Comparison of ENCODE assay signal across 8 mouse cellular contexts in genomic region chr13:24936772-24937107, GRCm38 (mm10). TPM values are rescaled to one million over a fixed set of nuclear protein-coding genes. Genes with fewer than 3 reads are reported as not detected.
A peak's percentile ranks its signal among the peaks of the same experiment; 100 is the strongest.
DNase-seq lines count a peak whose midpoint lies in the region; ATAC-seq and TF ChIP-seq lines count a peak whose summit lies in the region.

No protein-coding gene starts in this region.

- no peaks in the 10 kb centered on the region for H3K79me2 ChIP-seq in heart, adult 2 months (replicated peaks; ENCODE audit: control insufficient read depth, insufficient read depth, low read length)

- peaks cover 3% of the 10 kb centered on the region; the same call in 1 of the 2 replicates for H3K36me3 ChIP-seq in heart, adult 2 months (ENCODE audit: control insufficient read depth, insufficient read depth, low read length)
- no peaks in the 10 kb centered on the region for H3K36me3 ChIP-seq in forebrain, embryonic 12.5 days (replicated peaks)
- no peaks in the 10 kb centered on the region for H3K36me3 ChIP-seq in liver, embryonic 13.5 days

- DNase-seq in heart, adult 2 months, result no peak
- no peak for DNase-seq in heart, postnatal 36 days
- peak; percentile 7 for DNase-seq in CD4-positive, CD25-positive, alpha-beta regulatory T cell, adult 2 months (ENCODE audit: low read depth, low spot score)
- DNase-seq in liver, embryonic 13.5 days, result no peak
- DNase-seq in MN1 (ENCODE audit: low spot score), result no peak
- DNase-seq in left cerebral cortex, postnatal 10 days (ENCODE audit: extremely low spot score in 1 of 2, low spot score in 2 of 2), result no peak
- no peak for DNase-seq in right cerebral cortex, postnatal 14 days

- H3K9ac ChIP-seq in heart, adult 2 months (ENCODE audit: low read depth, low read length), result peak overlapping the region; percentile 96
- H3K9ac ChIP-seq in forebrain, embryonic 12.5 days, result peak overlapping the region; percentile 88
- peak overlapping the region; percentile 72 for H3K9ac ChIP-seq in liver, embryonic 13.5 days

- no peaks in the 10 kb centered on the region for H3K27me3 ChIP-seq in heart, adult 2 months (ENCODE audit: control insufficient read depth, insufficient read depth, low read length)
- no peaks in the 10 kb centered on the region for H3K27me3 ChIP-seq in forebrain, embryonic 12.5 days
- peaks cover 47% of the 10 kb centered on the region for H3K27me3 ChIP-seq in liver, embryonic 13.5 days

- peak overlapping the region; percentile 79 for H3K4me3 ChIP-seq in heart, adult 2 months
- H3K4me3 ChIP-seq in forebrain, embryonic 12.5 days (replicated peaks), result peak overlapping the region; percentile 91
- peak overlapping the region; percentile 70 for H3K4me3 ChIP-seq in liver, embryonic 13.5 days (replicated peaks)

- no peak for TF ChIP-seq EP300 in heart, adult 2 months (IDR thresholded peaks at IDR 0.05; ENCODE audit: insufficient read depth, low read depth, low read length)

- peaks cover 2% of the 10 kb centered on the region; the same call in 1 of the 2 replicates for H3K4me1 ChIP-seq in heart, adult 2 months (ENCODE audit: control insufficient read depth, insufficient read depth, low read length)
- H3K4me1 ChIP-seq in forebrain, embryonic 12.5 days, result peaks cover 12% of the 10 kb centered on the region
- peaks cover 25% of the 10 kb centered on the region for H3K4me1 ChIP-seq in liver, embryonic 13.5 days (replicated peaks)

- peak overlapping the region; percentile 83; the same call in 1 of the 2 replicates for H3K27ac ChIP-seq in heart, adult 2 months
- no peak overlapping the region for H3K27ac ChIP-seq in forebrain, embryonic 12.5 days
- H3K27ac ChIP-seq in liver, embryonic 13.5 days, result no peak overlapping the region

- whole genome bisulfite sequencing in heart, adult 2 months, result 33% methylated on average over 5 of the region's 5 CpGs
- WGBS in forebrain, embryonic 12.5 days, result 56% methylated on average over 5 of the region's 5 CpGs
- 36% methylated on average over 5 of the region's 5 CpGs for WGBS in liver, embryonic 13.5 days (ENCODE audit: insufficient replicate concordance)

- peak overlapping the region; percentile 85 for H3K4me2 ChIP-seq in forebrain, embryonic 12.5 days
- peak overlapping the region; percentile 77 for H3K4me2 ChIP-seq in liver, embryonic 13.5 days

- H3K9me3 ChIP-seq in forebrain, embryonic 12.5 days, result no peaks in the 10 kb centered on the region
- no peaks in the 10 kb centered on the region for H3K9me3 ChIP-seq in liver, embryonic 13.5 days (replicated peaks)

- no peak for TF ChIP-seq CTCF in heart, adult 2 months (IDR thresholded peaks at IDR 0.05)

- ATAC-seq in forebrain, embryonic 12.5 days (ENCODE audit: low FRiP score), result peak; percentile 25; the same call in 1 of the 2 replicates
- ATAC-seq in liver, embryonic 13.5 days (ENCODE audit: low read depth), result no peak

- no peak for TF ChIP-seq POLR2A in heart, adult 2 months (IDR thresholded peaks at IDR 0.05; ENCODE audit: insufficient read depth, low read depth, low read length)

- intact Hi-C loops in heart, adult 2 months (cut with DNase I), result no loop called here
- intact Hi-C loops in heart, postnatal 36 days (cut with DNase I), result no loop called here
- intact Hi-C loops in left cerebral cortex, postnatal 10 days (cut with DNase I), result loop anchor here (2.0 to 10.0 kb wide), 2 partner anchors 48 to 178 kb away; no protein-coding TSS in a partner anchor

RNA-seq across cellular contexts. Expression of gene Aldh5a1, which starts 0.7 kb away (rescaled TPM):
- total RNA-seq in heart, adult 2 months (2021), result 10 to 100 TPM; 26.7 to 28.7 TPM
- polyA plus RNA-seq in heart, adult 2 months (2012; rRNA removed), result 9.6 and 16.2 TPM in 2 replicates
- total RNA-seq in heart, postnatal 36 days (2021), result 10 to 100 TPM; 23.4 to 26.5 TPM
- 10.6 and 10.9 TPM in 2 replicates for polyA plus RNA-seq in forebrain, embryonic 12.5 days (2016; fragmentation: Nextera tagmentation; extraction: Ambion mirVana)
- polyA plus RNA-seq in liver, embryonic 13.5 days (2015; fragmentation: Nextera tagmentation; extraction: Ambion mirVana), result 2.5 and 3.0 TPM in 2 replicates
- 10 to 100 TPM; 67.4 to 67.6 TPM for total RNA-seq in left cerebral cortex, postnatal 10 days (2021)

RNA-seq across cellular contexts. Expression of gene Gpld1, which starts 6.2 kb away (rescaled TPM):
- total RNA-seq in heart, adult 2 months (2021), result 1 to 10 TPM; 2.1 to 2.7 TPM
- polyA plus RNA-seq in heart, adult 2 months (2012; rRNA removed), result 0.98 and 1.6 TPM in 2 replicates
- total RNA-seq in heart, postnatal 36 days (2021), result 1 to 10 TPM; 1.4 to 2.5 TPM
- polyA plus RNA-seq in forebrain, embryonic 12.5 days (2016; fragmentation: Nextera tagmentation; extraction: Ambion mirVana), result 0.41 and 0.64 TPM in 2 replicates
- 2.8 and 3.4 TPM in 2 replicates for polyA plus RNA-seq in liver, embryonic 13.5 days (2015; fragmentation: Nextera tagmentation; extraction: Ambion mirVana)
- total RNA-seq in left cerebral cortex, postnatal 10 days (2021), result 10 to 100 TPM in 1 of 2 experiments, 1 to 10 TPM in 1; 7.8 to 11.8 TPM
